Mouse (Mus musculus) hindbrain, embryonic 15.5 days (tissue): Measurements from ENCODE around the gene Slc6a15. TPM values are rescaled to one million over a fixed set of nuclear protein-coding genes. Genes with fewer than 3 reads are reported as not detected.

ENCODE experiments used
- ATAC-seq: fragments of 200-750 bp; cut with Nextera tagmentation; 2 replicates; pipeline ENCODE4 v1.8.0; 2017; ENCODE audit warnings: low read depth, moderate number of reproducible peaks, moderate TSS enrichment; ENCODE audit not compliant: low FRiP score
- H3K27ac ChIP-seq: fragments of 300-500 bp; sonication (generic); replicated peaks from 2 replicates; pipeline ENCODE4 v1.5.1; 2015; ENCODE audit warnings: mild to moderate bottlenecking, inconsistent platforms
- H3K27me3 ChIP-seq: fragments of 300-500 bp; sonication (generic); 2 replicates; pipeline ENCODE4 v1.6.1; 2015; ENCODE audit warnings: control low read depth, inconsistent platforms
- H3K36me3 ChIP-seq: fragments of 300-500 bp; sonication (generic); 2 replicates; pipeline ENCODE4 v1.6.1; 2015; ENCODE audit warnings: control low read depth, inconsistent platforms
- H3K4me1 ChIP-seq: fragments of 300-500 bp; sonication (generic); replicated peaks from 2 replicates; pipeline ENCODE4 v1.6.1; 2015; ENCODE audit warnings: control low read depth, inconsistent platforms
- H3K4me2 ChIP-seq: fragments of 300-500 bp; sonication (generic); 2 replicates; pipeline ENCODE4 v1.6.1; 2015; ENCODE audit warnings: moderate library complexity, mild to moderate bottlenecking, inconsistent platforms
- H3K4me3 ChIP-seq: fragments of 300-500 bp; sonication (generic); 2 replicates; pipeline ENCODE4 v1.5.1; 2015; ENCODE audit warnings: mild to moderate bottlenecking, inconsistent platforms
- H3K9ac ChIP-seq: fragments of 300-500 bp; sonication (generic); 2 replicates; pipeline ENCODE4 v1.6.1; 2015; ENCODE audit warnings: inconsistent platforms
- H3K9me3 ChIP-seq: fragments of 300-500 bp; sonication (generic); 2 replicates; pipeline ENCODE4 v1.6.1; 2016; ENCODE audit warnings: control low read depth, inconsistent platforms
- WGBS: fragments of 180-500 bp; shearing (Covaris S2); methylation state at CpG from one replicate; pipeline ENCODE4 v1.1.7; 2015; 5-methylcytosine and 5-hydroxymethylcytosine counted together
- polyA plus RNA-seq: library from polyadenylated mRNA; unstranded; fragments of >200 nt; fragmentation: Nextera tagmentation; extraction: Ambion mirVana; gene quantifications from 2 replicates; pipeline ENCODE4 v1.2.1, GENCODE M21; 2015

Gene Slc6a15
- 67.9 and 77.8 TPM in 2 replicates for polyA plus RNA-seq

DNA sequence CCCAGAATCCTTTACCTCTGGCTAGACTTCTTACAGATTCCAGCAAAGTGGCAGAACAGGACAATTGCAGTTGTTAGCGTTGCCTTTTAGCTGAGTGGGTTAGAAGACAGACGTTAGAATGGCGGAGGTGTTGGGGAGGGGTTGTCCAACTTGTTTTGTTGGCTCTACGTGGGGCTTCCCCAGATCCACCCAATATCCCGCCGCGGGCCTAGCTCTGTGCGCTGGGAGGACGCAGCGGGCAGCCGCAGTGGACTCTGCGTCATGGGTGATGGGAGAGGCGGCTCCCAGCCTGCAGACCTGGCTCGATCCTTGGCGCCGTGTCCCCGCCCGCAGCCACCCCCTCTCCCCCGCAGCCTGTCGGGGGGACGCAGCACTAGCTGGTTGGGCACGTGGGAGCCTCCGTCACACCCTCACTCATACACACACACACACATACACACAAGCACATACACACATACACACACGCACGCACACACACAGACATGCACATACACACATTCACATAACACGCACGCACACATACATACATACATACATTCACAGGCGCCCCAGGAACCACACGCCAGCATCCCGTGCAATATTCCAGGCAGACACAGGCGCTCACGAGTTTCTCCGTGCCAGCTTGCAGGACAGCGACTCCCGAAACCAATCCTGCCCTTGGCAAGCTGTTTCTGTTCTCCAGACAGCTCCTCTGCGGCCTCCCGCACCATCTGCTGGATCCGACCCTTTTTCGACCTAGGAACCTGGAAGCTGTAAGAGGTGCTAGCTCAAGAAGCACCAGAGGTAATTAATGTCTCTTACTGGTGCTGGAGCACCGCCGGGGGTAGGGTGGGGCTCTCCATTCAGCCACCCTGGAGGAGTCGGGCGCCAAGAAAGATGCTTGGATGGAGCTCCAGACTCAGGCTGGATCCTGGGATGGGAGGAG is at the start of gene Slc6a15:
Gene Slc6a15, plus strand, starts transcription at position 413 of the 925 bp plus-strand sequence.
- no peaks in the 10 kb centered on the region for H3K9me3 ChIP-seq
- H3K9ac ChIP-seq: peak within 1 kb of the TSS; percentile 57
- peak within 1 kb of the TSS; percentile 83 for H3K27ac ChIP-seq
- H3K4me2 ChIP-seq: peak within 1 kb of the TSS; percentile 91
- peak within 1 kb of the TSS; percentile 71 for H3K4me3 ChIP-seq
- 0 out of 2 replicates have a peak, but pooled peaks cover 4% of the 10 kb centered on the region for H3K4me1 ChIP-seq
- ATAC-seq: peak; percentile 92
- no peaks in the 10 kb centered on the region for H3K36me3 ChIP-seq
- no peaks in the 10 kb centered on the region for H3K27me3 ChIP-seq
- under 1% methylated on average over 43 of the region's 43 CpGs for WGBS

DNA sequence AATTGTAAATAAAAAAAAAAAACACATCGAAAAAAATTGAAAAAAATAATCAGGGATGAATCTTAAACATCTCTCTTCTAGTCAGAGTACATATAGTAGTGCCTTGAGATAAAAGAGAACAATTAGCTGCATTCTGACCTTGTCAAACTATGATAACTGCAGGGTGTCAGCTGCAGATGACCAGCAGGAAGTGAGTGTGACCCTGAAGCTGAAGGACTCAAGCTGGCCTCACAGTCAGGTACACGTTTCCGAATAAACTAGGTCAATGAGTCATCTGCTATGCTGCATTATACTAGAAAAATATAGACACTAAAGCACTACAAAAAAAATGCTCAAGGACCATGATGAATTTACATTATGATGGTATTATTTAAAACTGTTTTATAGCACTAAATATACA is 45.6 kb upstream of the Slc6a15 start:
- WGBS: 78% methylated on average over 3 of the region's 3 CpGs
- no peak for ATAC-seq
- no peaks in the 10 kb centered on the region for H3K27me3 ChIP-seq
- no peaks in the 10 kb centered on the region for H3K4me1 ChIP-seq
- no peak overlapping the region for H3K27ac ChIP-seq
- no peak overlapping the region for H3K4me3 ChIP-seq
- H3K9me3 ChIP-seq: no peaks in the 10 kb centered on the region
- no peak overlapping the region for H3K9ac ChIP-seq
- H3K4me2 ChIP-seq: no peak overlapping the region
- H3K36me3 ChIP-seq: no peaks in the 10 kb centered on the region

DNA sequence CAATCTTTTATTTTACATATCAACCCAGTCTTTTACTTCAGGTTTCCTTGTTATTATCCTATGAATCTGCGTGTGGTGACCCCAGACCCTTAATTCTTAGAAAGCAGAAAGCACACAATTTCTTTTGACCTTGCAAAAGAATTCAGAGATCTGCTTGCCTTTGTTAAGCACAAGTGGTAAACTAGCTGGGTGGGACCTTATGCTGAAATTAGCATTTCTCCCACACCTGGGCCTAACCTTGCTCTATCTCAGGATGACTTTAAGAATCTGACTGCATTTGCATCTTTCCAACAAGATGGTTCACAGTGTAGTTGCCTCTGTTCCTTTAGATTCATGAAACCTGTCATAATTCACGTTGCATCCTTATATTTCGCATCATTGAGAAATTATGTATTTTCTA is 44.2 kb upstream of the Slc6a15 start:
- H3K4me3 ChIP-seq: no peak overlapping the region
- no peaks in the 10 kb centered on the region for H3K36me3 ChIP-seq
- H3K27me3 ChIP-seq: no peaks in the 10 kb centered on the region
- H3K4me1 ChIP-seq: no peaks in the 10 kb centered on the region
- H3K9ac ChIP-seq: no peak overlapping the region
- 83% methylated on average over 3 of the region's 3 CpGs for WGBS
- H3K9me3 ChIP-seq: no peaks in the 10 kb centered on the region
- no peak overlapping the region for H3K27ac ChIP-seq
- ATAC-seq: no peak
- H3K4me2 ChIP-seq: no peak overlapping the region

DNA sequence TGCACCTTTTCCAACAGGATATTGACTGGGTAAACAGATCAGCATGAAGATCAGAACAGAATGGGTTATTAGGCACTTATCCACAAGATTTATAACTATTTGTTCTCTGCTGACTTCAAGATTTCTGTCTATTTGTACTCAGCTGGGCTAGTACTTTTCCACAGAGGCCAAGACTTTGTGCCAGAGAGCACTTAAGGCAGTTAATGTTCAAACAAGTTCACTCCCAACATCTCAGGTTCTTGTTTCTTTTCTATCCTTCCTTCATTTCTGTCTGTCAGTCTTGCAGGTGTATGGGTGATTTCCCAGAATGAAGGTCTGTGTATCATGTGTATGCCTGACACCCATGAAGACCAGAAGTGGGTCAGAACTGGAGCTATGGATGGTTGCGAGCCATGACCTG is 33.3 kb upstream of the Slc6a15 start:
- Histone ChIP-seq H3K9ac (no peak overlapping the region), H3K4me3 (no peak overlapping the region), H3K4me1 (no peaks in the 10 kb centered on the region), H3K27ac (no peak overlapping the region), H3K27me3 (no peaks in the 10 kb centered on the region), H3K9me3 (no peaks in the 10 kb centered on the region), H3K36me3 (no peaks in the 10 kb centered on the region), H3K4me2 (no peak overlapping the region)
- no peak for ATAC-seq
- WGBS: 93% methylated on average over 1 of the region's 1 CpGs

DNA sequence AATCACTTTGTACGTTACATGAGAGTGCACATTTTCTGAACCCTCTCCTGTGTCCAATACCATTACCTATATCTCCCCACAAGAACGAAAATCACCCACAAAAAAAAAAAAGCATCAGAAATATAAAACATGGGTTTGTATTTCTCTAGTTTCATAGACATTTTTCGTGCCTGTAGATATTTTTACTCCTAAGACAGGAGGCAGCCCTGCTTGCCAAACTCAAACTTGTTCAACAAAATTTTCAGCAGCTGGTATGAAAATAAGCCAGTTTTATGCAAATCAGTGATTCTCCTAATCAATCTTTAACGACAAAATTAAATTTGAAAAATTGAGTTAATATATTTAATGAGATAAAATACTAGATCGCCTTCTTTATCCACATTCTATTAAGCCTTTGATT is 27.7 kb upstream of the Slc6a15 start:
- no peaks in the 10 kb centered on the region for H3K9me3 ChIP-seq
- 81% methylated on average over 5 of the region's 5 CpGs for WGBS

DNA sequence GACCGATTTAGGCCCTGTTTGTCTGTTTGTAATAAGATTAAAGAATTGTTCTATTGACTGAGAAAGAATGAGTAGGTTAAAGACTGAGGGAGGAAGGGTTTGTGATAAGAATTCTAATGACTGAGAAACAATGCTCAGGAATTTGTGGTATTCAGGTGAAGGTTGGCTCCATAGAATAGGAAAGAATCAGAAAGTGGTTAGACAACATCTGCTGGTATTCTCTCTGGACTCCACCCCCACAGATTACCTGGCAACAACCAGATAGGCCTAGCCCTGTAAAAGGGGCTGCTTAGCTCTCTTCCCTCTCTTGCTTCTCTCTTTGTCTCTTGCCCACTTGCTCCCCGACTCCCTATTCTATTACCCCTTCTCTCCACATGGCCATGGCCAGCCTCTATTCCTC is 20.8 kb upstream of the Slc6a15 start:
- H3K36me3 ChIP-seq: no peaks in the 10 kb centered on the region
- H3K4me3 ChIP-seq: no peak overlapping the region
- ATAC-seq: no peak
- H3K27me3 ChIP-seq: no peaks in the 10 kb centered on the region
- H3K27ac ChIP-seq: no peak overlapping the region
- 41% methylated on average over 2 of the region's 2 CpGs for WGBS
- no peak overlapping the region for H3K4me2 ChIP-seq
- H3K9me3 ChIP-seq: no peaks in the 10 kb centered on the region
- no peaks in the 10 kb centered on the region for H3K4me1 ChIP-seq
- H3K9ac ChIP-seq: no peak overlapping the region

More for the DNA sequence above, 27.7 kb upstream of the Slc6a15 start:
- H3K4me3 ChIP-seq: no peak overlapping the region
- ATAC-seq: no peak
- no peaks in the 10 kb centered on the region for H3K36me3 ChIP-seq
- no peak overlapping the region for H3K4me2 ChIP-seq
- H3K27ac ChIP-seq: no peak overlapping the region
- H3K9ac ChIP-seq: no peak overlapping the region
- H3K27me3 ChIP-seq: no peaks in the 10 kb centered on the region
- H3K4me1 ChIP-seq: no peaks in the 10 kb centered on the region

DNA sequence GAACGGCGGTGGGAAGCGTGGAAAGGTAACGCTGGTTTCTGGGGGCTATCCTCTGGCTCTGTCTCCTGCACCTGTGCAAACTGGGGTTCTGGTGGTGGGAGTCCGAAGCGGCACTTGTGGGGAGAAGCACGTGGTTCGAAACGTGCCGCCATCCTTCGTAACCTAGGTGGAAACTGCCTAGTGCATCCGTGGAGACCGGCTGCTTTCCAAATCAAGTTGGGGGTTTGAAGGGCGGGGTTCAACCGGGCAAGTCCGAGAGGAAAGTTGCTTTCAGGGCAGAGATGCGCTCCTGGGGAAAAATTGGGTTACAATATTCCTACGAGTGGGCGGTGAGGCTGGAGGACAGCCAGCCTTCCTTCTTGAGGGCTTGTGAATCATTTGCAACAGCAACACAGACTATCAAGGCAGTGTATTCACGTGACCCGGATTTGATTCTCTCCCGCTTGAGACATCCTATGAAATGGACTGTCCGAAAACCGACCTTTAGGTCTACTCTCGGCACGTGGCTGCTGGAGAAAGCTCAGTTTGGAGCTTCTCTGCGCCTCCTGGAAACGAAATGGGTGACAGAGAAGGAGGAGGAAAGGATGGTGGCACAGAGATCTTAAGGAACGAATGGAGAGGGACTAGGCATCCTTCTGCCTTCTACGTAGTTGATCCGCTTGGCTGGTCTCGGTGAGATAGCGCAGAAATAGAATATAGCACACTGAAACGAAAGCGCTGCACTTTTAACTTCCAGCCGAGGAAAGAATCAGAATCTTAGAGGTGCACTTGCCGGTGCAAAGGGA is 905 bp downstream of the Slc6a15 start:
- Histone ChIP-seq H3K9me3 (no peaks in the 10 kb centered on the region), H3K27ac (peak overlapping the region; percentile 83), H3K27me3 (no peaks in the 10 kb centered on the region), H3K36me3 (no peaks in the 10 kb centered on the region), H3K4me1 (0 out of 2 replicates have a peak, but pooled peaks cover 4% of the 10 kb centered on the region), H3K4me2 (peak overlapping the region; percentile 91), H3K9ac (peak overlapping the region; percentile 57), H3K4me3 (peak overlapping the region; percentile 71)
- under 1% methylated on average over 37 of the region's 37 CpGs for WGBS
- peak; percentile 52 for ATAC-seq

DNA sequence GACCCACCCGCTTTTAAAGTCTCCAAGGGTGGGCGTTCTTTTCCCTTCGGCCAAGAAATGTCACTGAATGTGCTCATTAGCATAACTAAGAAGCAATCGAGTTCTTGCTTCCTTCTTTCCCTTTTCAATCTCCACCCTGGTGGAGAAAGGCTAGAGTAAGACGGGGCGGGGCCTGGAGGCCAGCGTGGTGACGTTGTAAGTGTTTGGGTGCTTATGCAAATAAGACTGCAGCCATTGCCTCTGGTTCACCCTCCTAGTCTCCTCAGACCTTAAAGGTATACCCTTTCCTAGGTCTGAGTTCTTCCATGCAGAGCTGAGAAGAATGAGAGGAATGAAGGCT is 1.5 kb downstream of the Slc6a15 start:
- peak overlapping the region; percentile 91 for H3K4me2 ChIP-seq
- H3K27ac ChIP-seq: peak overlapping the region; percentile 83
- peak; percentile 86 for ATAC-seq
- WGBS: 0% methylated on average over 8 of the region's 8 CpGs
- H3K9ac ChIP-seq: peak overlapping the region; percentile 57
- H3K4me1 ChIP-seq: 0 out of 2 replicates have a peak, but pooled peaks cover 4% of the 10 kb centered on the region
- H3K27me3 ChIP-seq: no peaks in the 10 kb centered on the region
- no peaks in the 10 kb centered on the region for H3K9me3 ChIP-seq
- H3K36me3 ChIP-seq: no peaks in the 10 kb centered on the region
- H3K4me3 ChIP-seq: peak overlapping the region; percentile 71

DNA sequence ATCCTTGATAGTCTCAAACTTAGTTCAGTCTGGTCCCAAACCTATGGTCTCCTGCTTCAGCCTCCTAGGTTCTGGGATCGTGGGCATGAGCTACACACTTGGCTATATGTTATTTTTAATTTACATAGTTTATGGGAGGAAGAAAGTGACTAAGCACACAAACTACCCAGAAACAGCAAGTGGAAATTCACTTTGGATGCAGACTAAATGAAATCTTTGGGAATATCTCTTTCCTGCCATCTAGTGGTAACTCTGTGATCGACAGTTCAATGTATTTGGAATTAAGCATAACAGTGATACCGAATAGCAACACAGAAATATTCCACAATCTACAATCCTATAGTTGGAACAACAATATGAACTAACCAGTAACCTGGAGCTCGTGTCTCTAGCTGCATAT is 34.6 kb downstream of the Slc6a15 start:
- Histone ChIP-seq H3K4me3 (no peak overlapping the region), H3K4me2 (no peak overlapping the region), H3K4me1 (no peaks in the 10 kb centered on the region), H3K27ac (no peak overlapping the region), H3K9me3 (no peaks in the 10 kb centered on the region), H3K36me3 (no peaks in the 10 kb centered on the region), H3K27me3 (no peaks in the 10 kb centered on the region), H3K9ac (no peak overlapping the region)
- ATAC-seq: peak; percentile 38; the same call in 1 of the 2 replicates
- 23% methylated on average over 4 of the region's 4 CpGs for WGBS

DNA sequence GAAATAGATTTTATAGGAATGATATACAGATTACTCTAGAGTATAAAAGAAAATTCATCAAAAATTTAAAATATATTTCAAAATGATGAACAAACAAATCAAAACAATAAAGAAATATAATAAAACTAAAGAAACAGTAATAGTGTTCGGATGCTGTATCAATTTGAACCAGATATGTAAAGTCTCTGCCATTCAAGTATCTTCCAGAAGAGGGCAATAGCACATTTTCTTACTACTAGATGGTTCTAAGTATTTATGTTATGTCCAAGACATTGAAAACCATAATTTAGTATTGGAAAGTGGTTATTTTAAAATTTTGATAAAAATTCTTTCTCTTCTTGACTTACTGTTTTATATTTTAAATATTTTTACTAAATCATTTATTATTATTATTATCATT is 60.1 kb downstream of the Slc6a15 start:
- Histone ChIP-seq H3K27me3 (no peaks in the 10 kb centered on the region), H3K9ac (no peak overlapping the region), H3K4me2 (no peak overlapping the region), H3K36me3 (no peaks in the 10 kb centered on the region), H3K27ac (no peak overlapping the region), H3K9me3 (no peaks in the 10 kb centered on the region), H3K4me1 (no peaks in the 10 kb centered on the region), H3K4me3 (no peak overlapping the region)
- no peak for ATAC-seq
- WGBS: 87% methylated on average over 1 of the region's 1 CpGs

DNA sequence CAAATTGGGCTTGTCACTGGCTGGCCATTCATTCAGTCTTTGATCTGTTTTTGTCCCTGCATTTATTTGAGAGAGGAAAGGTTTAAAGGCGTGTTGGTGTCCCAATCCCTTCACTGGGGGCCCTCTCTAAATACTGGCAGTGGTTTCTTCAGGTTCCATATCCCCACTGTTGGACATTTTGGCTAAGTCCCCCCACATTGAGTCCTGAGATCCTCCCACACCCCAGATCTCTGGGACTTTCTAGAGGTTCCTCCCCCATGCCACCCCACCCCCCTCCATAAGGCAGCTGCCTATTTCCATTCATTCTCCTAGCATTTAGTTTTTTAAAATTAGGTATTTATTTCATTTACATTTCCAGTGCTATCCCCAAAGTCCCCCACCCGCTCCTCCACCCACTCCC is 75.0 kb downstream of the Slc6a15 start:
- Histone ChIP-seq H3K4me3 (no peak overlapping the region), H3K9me3 (no peaks in the 10 kb centered on the region), H3K9ac (no peak overlapping the region), H3K27me3 (no peaks in the 10 kb centered on the region), H3K4me2 (no peak overlapping the region), H3K36me3 (no peaks in the 10 kb centered on the region), H3K4me1 (no peaks in the 10 kb centered on the region), H3K27ac (no peak overlapping the region)
- 89% methylated on average over 2 of the region's 2 CpGs for WGBS
- ATAC-seq: peak; percentile 45; the same call in 1 of the 2 replicates

DNA sequence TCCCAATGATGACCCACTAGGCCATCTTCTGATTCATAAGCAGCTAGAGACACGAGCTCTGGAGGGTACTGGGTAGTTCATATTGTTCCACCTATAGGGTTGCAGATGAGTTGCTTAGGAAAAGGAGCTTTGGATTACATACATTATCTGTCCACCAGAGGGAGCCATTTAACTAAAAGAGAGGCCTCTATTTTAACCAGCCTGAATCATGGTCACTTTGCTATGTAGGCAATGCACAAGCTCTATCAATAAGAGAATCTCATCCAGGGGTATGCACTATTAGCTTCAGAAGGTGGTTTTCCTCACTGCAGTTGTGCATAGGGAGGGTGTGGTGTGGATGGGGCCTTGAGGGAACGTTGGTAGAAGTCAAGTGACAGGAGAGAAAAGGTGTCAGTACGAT is 75.5 kb downstream of the Slc6a15 start:
- 39% methylated on average over 3 of the region's 3 CpGs for WGBS
- peak; percentile 91 for ATAC-seq
- H3K4me1 ChIP-seq: no peaks in the 10 kb centered on the region
- no peak overlapping the region for H3K9ac ChIP-seq
- H3K27me3 ChIP-seq: no peaks in the 10 kb centered on the region
- H3K27ac ChIP-seq: no peak overlapping the region
- H3K9me3 ChIP-seq: no peaks in the 10 kb centered on the region
- no peaks in the 10 kb centered on the region for H3K36me3 ChIP-seq
- H3K4me3 ChIP-seq: no peak overlapping the region
- no peak overlapping the region for H3K4me2 ChIP-seq
